Mouse (Mus musculus) CH12.LX (cell line): ENCODE measurements around the gene Parm1. TPM values are rescaled to one million over a fixed set of nuclear protein-coding genes. Genes with fewer than 3 reads are reported as not detected.

Experiments
- DNase-seq: peaks from one replicate; pipeline ENCODE4 v3.0.0-alpha.2; 2013; ENCODE audit errors: extremely low read depth
- H3K27ac ChIP-seq: 2 replicates; pipeline ENCODE4 v1.5.1; 2012; ENCODE audit warnings: low read depth, mild to moderate bottlenecking, control low read depth, moderate library complexity; ENCODE audit not compliant: insufficient read depth
- H3K27me3 ChIP-seq: replicated peaks from 2 replicates; pipeline ENCODE3; 2012; ENCODE audit warnings: inconsistent platforms
- H3K36me3 ChIP-seq, 2 experiments: replicated peaks in 1 of 2; 2 replicates each; pipeline versions ENCODE3 to v1.6.1; 2012; ENCODE audit warnings: inconsistent platforms in 1 of 2, low read length in 1 of 2, mild to moderate bottlenecking in 1 of 2, mixed read lengths in 1 of 2, moderate library complexity in 1 of 2; ENCODE audit not compliant: control insufficient read depth in 1 of 2, insufficient read depth in 1 of 2
- H3K4me1 ChIP-seq, 2 experiments: 2 replicates each; pipeline ENCODE4 v1.6.1; 2012; ENCODE audit warnings: inconsistent platforms in 1 of 2, moderate library complexity in 1 of 2; ENCODE audit not compliant: insufficient read depth in 2 of 2, control insufficient read depth in 1 of 2
- H3K4me2 ChIP-seq: 2 replicates; pipeline ENCODE4 v1.6.1; 2012; ENCODE audit warnings: low read depth, mild to moderate bottlenecking, control low read depth; ENCODE audit not compliant: poor library complexity, insufficient read depth, severe bottlenecking
- H3K4me3 ChIP-seq, 3 experiments: fragments of 150-350 bp in 1 of 3; sonication (generic) in 1 of 3; replicated peaks in 1 of 3; 2 replicates each; pipeline versions ENCODE3 to v1.5.1; 2011 to 2012; ENCODE audit warnings: low read depth in 2 of 3, low read length in 2 of 3, mild to moderate bottlenecking in 2 of 3, moderate library complexity in 2 of 3, control low read depth in 1 of 3, improper control_type of control experiment in 1 of 3, inconsistent platforms in 1 of 3, mixed read lengths in 1 of 3; ENCODE audit not compliant: poor library complexity in 1 of 3
- H3K79me2 ChIP-seq: replicated peaks from 2 replicates; pipeline ENCODE4 v1.6.1; 2012; ENCODE audit warnings: mild to moderate bottlenecking, moderate library complexity; ENCODE audit not compliant: control insufficient read depth, poor library complexity, insufficient read depth, severe bottlenecking; ENCODE audit errors: extremely low read depth
- H3K9ac ChIP-seq: 2 replicates; pipeline ENCODE4 v1.6.1; 2012; ENCODE audit warnings: low read depth, mild to moderate bottlenecking, control low read depth, moderate library complexity; ENCODE audit not compliant: insufficient read depth
- H3K9me3 ChIP-seq: replicated peaks from 2 replicates; pipeline ENCODE3; 2012; ENCODE audit warnings: low read length, inconsistent platforms, mixed read lengths
- BHLHE40 ChIP-seq: IDR thresholded peaks from 2 replicates; pipeline ENCODE4 v1.6.1; 2011; ENCODE audit warnings: mild to moderate bottlenecking, low read depth, low read length, improper control_type of control experiment
- CHD1 ChIP-seq: IDR thresholded peaks from 2 replicates; pipeline ENCODE4 v1.6.1; 2012; ENCODE audit warnings: low read depth, low read length, improper control_type of control experiment, inconsistent platforms
- CTCF ChIP-seq, 2 experiments: IDR thresholded peaks in 1 of 2; conservative IDR thresholded peaks in 1 of 2; 2 replicates each; pipeline ENCODE4 v1.5.1; 2011 to 2012; ENCODE audit warnings: low read depth in 2 of 2, low read length in 2 of 2, improper control_type of control experiment in 1 of 2, inconsistent platforms in 1 of 2, mild to moderate bottlenecking in 1 of 2, moderate library complexity in 1 of 2
- E2F4 ChIP-seq: IDR thresholded peaks from 2 replicates; pipeline ENCODE4 v1.6.1; 2011; ENCODE audit warnings: low read depth, low read length, improper control_type of control experiment; ENCODE audit not compliant: insufficient replicate concordance
- ELF1 ChIP-seq: IDR thresholded peaks from 2 replicates; pipeline ENCODE4 v1.6.1; 2014; ENCODE audit warnings: low read depth, mild to moderate bottlenecking, inconsistent platforms, low read length, improper control_type of control experiment
- EP300 ChIP-seq: IDR thresholded peaks from 2 replicates; pipeline ENCODE4 v1.6.1; 2011; ENCODE audit warnings: low read length, improper control_type of control experiment
- ETS1 ChIP-seq: conservative IDR thresholded peaks from 2 replicates; pipeline ENCODE4 v1.6.1; 2012; ENCODE audit warnings: low read depth, mild to moderate bottlenecking, inconsistent platforms, low read length, improper control_type of control experiment, moderate library complexity
- JUN ChIP-seq: IDR thresholded peaks from 2 replicates; pipeline ENCODE4 v1.6.1; 2011; ENCODE audit warnings: low read depth, mild to moderate bottlenecking, low read length, improper control_type of control experiment, moderate library complexity; ENCODE audit not compliant: insufficient read depth
- JUND ChIP-seq: conservative IDR thresholded peaks from 2 replicates; pipeline ENCODE4 v1.6.1; 2011; ENCODE audit warnings: low read depth, low read length, improper control_type of control experiment
- KAT2A ChIP-seq: IDR thresholded peaks from 2 replicates; pipeline ENCODE4 v1.6.1; 2012; ENCODE audit warnings: low read length, improper control_type of control experiment, inconsistent platforms; ENCODE audit not compliant: insufficient replicate concordance
- MEF2A ChIP-seq: IDR thresholded peaks from 2 replicates; pipeline ENCODE4 v1.6.1; 2014; ENCODE audit warnings: low read depth, mild to moderate bottlenecking, inconsistent platforms, low read length, improper control_type of control experiment, borderline replicate concordance
- MXI1 ChIP-seq: IDR thresholded peaks from 2 replicates; pipeline ENCODE4 v1.6.1; 2011; ENCODE audit warnings: mild to moderate bottlenecking, low read depth, low read length, improper control_type of control experiment
- MYC ChIP-seq: IDR thresholded peaks from 2 replicates; pipeline ENCODE4 v1.6.1; 2011; ENCODE audit warnings: low read depth, mild to moderate bottlenecking, improper control_type of control experiment, low read length
- PAX5 ChIP-seq: IDR thresholded peaks from 2 replicates; pipeline ENCODE4 v1.6.1; 2012; ENCODE audit warnings: low read length, inconsistent platforms, mixed read lengths
- POLR2A ChIP-seq: IDR thresholded peaks from 2 replicates; pipeline ENCODE4 v1.6.1; 2011; ENCODE audit warnings: low read depth, mild to moderate bottlenecking, improper control_type of control experiment, low read length
- RAD21 ChIP-seq: IDR thresholded peaks from 2 replicates; pipeline ENCODE4 v1.6.1; 2011; ENCODE audit warnings: low read depth, mild to moderate bottlenecking, low read length, improper control_type of control experiment, moderate library complexity
- RCOR1 ChIP-seq: conservative IDR thresholded peaks from 2 replicates; pipeline ENCODE4 v1.6.1; 2012; ENCODE audit warnings: low read depth, mild to moderate bottlenecking, inconsistent platforms, low read length, improper control_type of control experiment
- SIN3A ChIP-seq: IDR thresholded peaks from 2 replicates; pipeline ENCODE4 v1.6.1; 2012; ENCODE audit warnings: low read length, improper control_type of control experiment, inconsistent platforms
- TBP ChIP-seq: conservative IDR thresholded peaks from 2 replicates; pipeline ENCODE4 v1.6.1; 2011; ENCODE audit warnings: low read depth, low read length, improper control_type of control experiment
- TCF12 ChIP-seq: IDR thresholded peaks from 2 replicates; pipeline ENCODE4 v1.6.1; 2014; ENCODE audit warnings: low read depth, mild to moderate bottlenecking, inconsistent platforms, low read length, improper control_type of control experiment
- USF1 ChIP-seq: IDR thresholded peaks from 2 replicates; pipeline ENCODE4 v1.6.1; 2014; ENCODE audit warnings: low read depth, mild to moderate bottlenecking, inconsistent platforms, low read length, improper control_type of control experiment
- USF2 ChIP-seq: conservative IDR thresholded peaks from 2 replicates; pipeline ENCODE4 v1.6.1; 2011; ENCODE audit warnings: low read depth, low read length, improper control_type of control experiment
- ZC3H11A ChIP-seq: IDR thresholded peaks from 2 replicates; pipeline ENCODE4 v1.6.1; 2012; ENCODE audit warnings: low read depth, mild to moderate bottlenecking, inconsistent platforms, low read length, improper control_type of control experiment
- ZNF384 ChIP-seq: IDR thresholded peaks from 2 replicates; pipeline ENCODE4 v1.6.1; 2012; ENCODE audit warnings: low read depth, low read length, improper control_type of control experiment, inconsistent platforms
- dilution Hi-C: fragments of 300-500 bp; cut with MboI; formaldehyde crosslinking; loops from 2 replicates; pipeline ENCODE4 v1.14.3; 2020; ENCODE audit warnings: low sequenced_read_pairs; ENCODE audit not compliant: extremely low pct_unique_long_range_greater_than_20kb, extremely low pct_ligation_motif_present
- in situ Hi-C: fragments of 300-500 bp; cut with MboI; formaldehyde crosslinking; loops from 3 replicates; pipeline ENCODE4 v1.14.3; 2019; ENCODE audit warnings: low sequenced_read_pairs, low pct_ligation_motif_present, low pct_unique_long_range_greater_than_20kb, mixed read lengths
- polyA plus RNA-seq: library from polyadenylated mRNA; unstranded; fragments of >175 nt; gene quantifications from 2 replicates; pipeline ENCODE4 v1.2.1, GENCODE M21; 2012; ENCODE audit warnings: low read depth; ENCODE audit not compliant: insufficient read length
- total RNA-seq, 2 experiments: library from RNA; depleted of rRNA; stranded (reverse); fragments of 300-350 nt in 1 of 2; fragments of >200 nt in 1 of 2; gene quantifications; 2 replicates each; pipeline ENCODE4 v1.2.3; 2012 to 2014

Gene Parm1
- total and polyA plus RNA-seq, 3 experiments, result 0.85 to 2.6 (median 0.90) TPM

GRCm38 (mm10) chr5:91501361-91501760 lies 16.1 kb upstream of the Parm1 start:
- Histone ChIP-seq H3K79me2 (no peaks in the 10 kb centered on the region), H3K27me3 (no peaks in the 10 kb centered on the region), H3K9me3 (peaks cover under 1% of the 10 kb centered on the region), H3K27ac (no peak overlapping the region), H3K9ac (no peak overlapping the region), H3K4me2 (no peak overlapping the region), H3K36me3 (no peaks in the 10 kb centered on the region), H3K4me3 (no peak overlapping the region), H3K4me1 (no peaks in the 10 kb centered on the region)
- TF ChIP-seq PAX5, result no peak
- in situ Hi-C loops, result no loop called here
- dilution Hi-C loops, result no loop called here
- no peak for DNase-seq

GRCm38 (mm10) chr5:91502366-91502765 lies 15.0 kb upstream of the Parm1 start:
- no peaks in the 10 kb centered on the region for H3K79me2 ChIP-seq
- TF ChIP-seq TCF12 (no peak), JUND (no peak), MYC (no peak), CTCF (conservative IDR thresholded peaks at IDR 0.05 in 1 of 2, IDR thresholded peaks at IDR 0.05 in 1 of 2; ENCODE audit: low read depth in 2 of 2, low read length in 2 of 2) (no peak), BHLHE40 (no peak), USF1 (no peak), MEF2A (no peak), USF2 (no peak), EP300 (no peak), JUN (no peak), RAD21 (no peak)
- TF ChIP-seq, all 38 proteins: peak for 0
- H3K4me3 ChIP-seq, result no peak overlapping the region
- in situ Hi-C loops (no loop called here), dilution Hi-C loops (no loop called here)
- no peak overlapping the region for H3K27ac ChIP-seq
- no peak for DNase-seq
- H3K4me2 ChIP-seq, result no peak overlapping the region
- H3K9ac ChIP-seq, result no peak overlapping the region
- no peaks in the 10 kb centered on the region for H3K27me3 ChIP-seq
- H3K36me3 ChIP-seq, result no peaks in the 10 kb centered on the region
- no peaks in the 10 kb centered on the region for H3K4me1 ChIP-seq
- H3K9me3 ChIP-seq, result peaks cover 3% of the 10 kb centered on the region

GRCm38 (mm10) chr5:91504320-91504922 lies 13.0 kb upstream of the Parm1 start:
- Histone ChIP-seq H3K79me2 (no peaks in the 10 kb centered on the region), H3K9ac (no peak overlapping the region), H3K4me3 (no peak overlapping the region), H3K36me3 (no peaks in the 10 kb centered on the region), H3K27ac (no peak overlapping the region)
- in situ Hi-C loops, result no loop called here
- no peak for TF ChIP-seq KAT2A
- no peak for TF ChIP-seq MXI1
- TF ChIP-seq ZC3H11A, result no peak
- no peak for TF ChIP-seq USF2
- TF ChIP-seq SIN3A, result no peak
- no peak for TF ChIP-seq TBP
- TF ChIP-seq JUN, result no peak
- no peak for TF ChIP-seq ELF1
- no peak for TF ChIP-seq PAX5
- TF ChIP-seq ETS1, result no peak
- no peak for TF ChIP-seq TCF12
- TF ChIP-seq ZNF384, result no peak
- no peak for TF ChIP-seq CHD1
- no peak for TF ChIP-seq USF1
- no peak for TF ChIP-seq POLR2A
- TF ChIP-seq E2F4, result no peak
- no peak for TF ChIP-seq RCOR1
- TF ChIP-seq, all 38 proteins: peak for 0
- peaks cover 3% of the 10 kb centered on the region for H3K9me3 ChIP-seq
- no peaks in the 10 kb centered on the region for H3K4me1 ChIP-seq
- no peak overlapping the region for H3K4me2 ChIP-seq
- H3K27me3 ChIP-seq, result no peaks in the 10 kb centered on the region
- DNase-seq, result no peak
- dilution Hi-C loops, result no loop called here
